Mouse (Mus musculus): Measurements from ENCODE around the gene Pced1b. TPM values are rescaled to one million over a fixed set of nuclear protein-coding genes. Genes with fewer than 3 reads are reported as not detected.
A peak's percentile ranks its signal among the peaks of the same experiment; 100 is the strongest.

The Pced1b gene
- total and polyA plus RNA-seq, 2 experiments = 0.92 to 5.6 TPM

- no peaks in the 10 kb centered on the region for H3K79me2 ChIP-seq (ENCODE audit: control insufficient read depth, insufficient read depth, low read length)
- no peak overlapping the region for H3K9ac ChIP-seq (ENCODE audit: low read depth, low read length)
- WGBS = 88% methylated on average over 21 of the region's 21 CpGs
- no peak overlapping the region for H3K27ac ChIP-seq (replicated peaks; ENCODE audit: insufficient read depth, low read depth, low read length)
- no peak for DNase-seq (ENCODE audit: extremely low read depth, low read depth, low spot score)
- TF ChIP-seq CTCF (IDR thresholded peaks at IDR 0.05; ENCODE audit: low read depth, low read length) (no peak), POLR2A (IDR thresholded peaks at IDR 0.05; ENCODE audit: extremely low read depth, insufficient read depth, low read length) (no peak)
- H3K4me1 ChIP-seq (ENCODE audit: control insufficient read depth, insufficient read depth, low read length) = no peaks in the 10 kb centered on the region
- H3K27me3 ChIP-seq (ENCODE audit: control insufficient read depth, insufficient read depth, low read length) = no peaks in the 10 kb centered on the region
- H3K4me3 ChIP-seq (ENCODE audit: insufficient read depth, low read depth, low read length) = no peak overlapping the region
- H3K36me3 ChIP-seq (ENCODE audit: control insufficient read depth, insufficient read depth, low read length) = no peaks in the 10 kb centered on the region
These were observed 71.6 kb downstream of the Pced1b start for GRCm38 (mm10) chr15:97318365-97319001.

- no peak for DNase-seq (ENCODE audit: extremely low read depth, low read depth, low spot score)
- H3K79me2 ChIP-seq (ENCODE audit: control insufficient read depth, insufficient read depth, low read length) = no peaks in the 10 kb centered on the region
- H3K27me3 ChIP-seq (ENCODE audit: control insufficient read depth, insufficient read depth, low read length) = no peaks in the 10 kb centered on the region
- H3K4me1 ChIP-seq (ENCODE audit: control insufficient read depth, insufficient read depth, low read length) = no peaks in the 10 kb centered on the region
- H3K9ac ChIP-seq (ENCODE audit: low read depth, low read length) = no peak overlapping the region
- TF ChIP-seq CTCF (IDR thresholded peaks at IDR 0.05; ENCODE audit: low read depth, low read length) (no peak), POLR2A (IDR thresholded peaks at IDR 0.05; ENCODE audit: extremely low read depth, insufficient read depth, low read length) (no peak)
- no peak overlapping the region for H3K27ac ChIP-seq (replicated peaks; ENCODE audit: insufficient read depth, low read depth, low read length)
- no peaks in the 10 kb centered on the region for H3K36me3 ChIP-seq (ENCODE audit: control insufficient read depth, insufficient read depth, low read length)
- no peak overlapping the region for H3K4me3 ChIP-seq (ENCODE audit: insufficient read depth, low read depth, low read length)
- 93% methylated on average over 5 of the region's 5 CpGs for WGBS
These were observed 75.9 kb downstream of the Pced1b start for GRCm38 (mm10) chr15:97322821-97323220.

GRCm38 (mm10) chr15:97323466-97323865, 76.6 kb downstream of the Pced1b start:
- no peak overlapping the region for H3K27ac ChIP-seq (replicated peaks; ENCODE audit: insufficient read depth, low read depth, low read length)
- no peaks in the 10 kb centered on the region for H3K4me1 ChIP-seq (ENCODE audit: control insufficient read depth, insufficient read depth, low read length)
- H3K9ac ChIP-seq (ENCODE audit: low read depth, low read length) = no peak overlapping the region
- peak; percentile 58 for DNase-seq (ENCODE audit: extremely low read depth, low read depth, low spot score)
- WGBS = 68% methylated on average over 24 of the region's 24 CpGs
- H3K4me3 ChIP-seq (ENCODE audit: insufficient read depth, low read depth, low read length) = peak overlapping the region; percentile 40; the same call in 1 of the 2 replicates
- no peaks in the 10 kb centered on the region for H3K27me3 ChIP-seq (ENCODE audit: control insufficient read depth, insufficient read depth, low read length)
- H3K79me2 ChIP-seq (ENCODE audit: control insufficient read depth, insufficient read depth, low read length) = no peaks in the 10 kb centered on the region
- TF ChIP-seq CTCF (IDR thresholded peaks at IDR 0.05; ENCODE audit: low read depth, low read length) (no peak), POLR2A (IDR thresholded peaks at IDR 0.05; ENCODE audit: extremely low read depth, insufficient read depth, low read length) (no peak)
- no peaks in the 10 kb centered on the region for H3K36me3 ChIP-seq (ENCODE audit: control insufficient read depth, insufficient read depth, low read length)

DNA sequence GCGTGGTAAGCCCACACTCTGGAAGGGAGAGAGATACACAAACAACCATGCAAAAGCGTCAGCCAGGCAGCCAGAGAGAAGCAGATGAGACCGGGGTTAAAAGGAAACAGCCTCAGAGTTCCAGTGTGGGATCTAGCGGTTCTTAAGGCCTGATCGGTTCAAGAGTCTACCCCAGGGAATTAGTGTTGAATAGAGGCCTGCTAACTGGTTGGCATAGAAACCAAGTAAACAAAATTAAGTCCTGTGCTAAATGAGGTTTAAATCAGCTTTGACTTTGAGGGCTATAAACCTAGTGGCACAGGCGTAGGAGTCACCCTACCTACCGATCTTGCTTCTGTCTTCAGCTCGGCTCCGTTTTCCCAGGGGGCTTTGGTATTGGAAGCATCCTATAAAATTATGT, 77.4 kb downstream of the Pced1b start:
- H3K27ac ChIP-seq (replicated peaks; ENCODE audit: insufficient read depth, low read depth, low read length) = no peak overlapping the region
- H3K27me3 ChIP-seq (ENCODE audit: control insufficient read depth, insufficient read depth, low read length) = no peaks in the 10 kb centered on the region
- H3K4me1 ChIP-seq (ENCODE audit: control insufficient read depth, insufficient read depth, low read length) = no peaks in the 10 kb centered on the region
- no peaks in the 10 kb centered on the region for H3K79me2 ChIP-seq (ENCODE audit: control insufficient read depth, insufficient read depth, low read length)
- 90% methylated on average over 9 of the region's 9 CpGs for WGBS
- H3K36me3 ChIP-seq (ENCODE audit: control insufficient read depth, insufficient read depth, low read length) = no peaks in the 10 kb centered on the region
- H3K9ac ChIP-seq (ENCODE audit: low read depth, low read length) = no peak overlapping the region
- DNase-seq (ENCODE audit: extremely low read depth, low read depth, low spot score) = no peak
- TF ChIP-seq CTCF (IDR thresholded peaks at IDR 0.05; ENCODE audit: low read depth, low read length) = no peak
- no peak for TF ChIP-seq POLR2A (IDR thresholded peaks at IDR 0.05; ENCODE audit: extremely low read depth, insufficient read depth, low read length)
- no peak overlapping the region for H3K4me3 ChIP-seq (ENCODE audit: insufficient read depth, low read depth, low read length)

DNA sequence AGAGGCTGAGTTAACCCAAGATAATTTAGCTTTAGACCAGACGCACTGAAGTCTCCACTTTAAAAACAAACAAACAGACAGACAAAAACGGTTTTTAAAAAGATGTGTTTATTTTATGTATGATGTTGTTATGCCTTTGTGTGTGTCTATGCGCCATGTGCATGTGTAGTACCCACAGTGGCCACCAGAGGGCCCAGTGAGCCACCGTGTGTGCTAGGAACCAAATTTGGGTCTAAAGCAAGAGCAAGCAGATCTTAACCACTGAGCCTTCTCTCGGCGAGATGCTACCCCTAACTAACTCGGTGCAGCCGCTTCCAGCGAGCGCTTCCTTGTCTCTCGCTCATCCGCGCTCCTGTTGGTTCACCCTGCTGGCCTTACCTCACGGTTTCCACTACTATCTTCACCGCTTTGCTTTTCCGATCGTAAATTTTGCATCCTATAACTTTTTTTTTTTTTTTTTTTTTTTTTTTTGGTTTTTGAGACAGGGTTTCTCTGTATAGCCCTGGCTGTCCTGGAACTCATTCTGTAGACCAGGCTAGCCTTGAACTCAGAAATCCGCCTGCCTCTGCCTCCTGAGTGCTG, 80.7 kb downstream of the Pced1b start:
- WGBS = 81% methylated on average over 18 of the region's 18 CpGs
- no peaks in the 10 kb centered on the region for H3K4me1 ChIP-seq (ENCODE audit: control insufficient read depth, insufficient read depth, low read length)
- H3K4me3 ChIP-seq (ENCODE audit: insufficient read depth, low read depth, low read length) = no peak overlapping the region
- no peaks in the 10 kb centered on the region for H3K36me3 ChIP-seq (ENCODE audit: control insufficient read depth, insufficient read depth, low read length)
- H3K27ac ChIP-seq (replicated peaks; ENCODE audit: insufficient read depth, low read depth, low read length) = no peak overlapping the region
- TF ChIP-seq POLR2A (IDR thresholded peaks at IDR 0.05; ENCODE audit: extremely low read depth, insufficient read depth, low read length) (no peak), CTCF (IDR thresholded peaks at IDR 0.05; ENCODE audit: low read depth, low read length) (peak; percentile 85)
- H3K9ac ChIP-seq (ENCODE audit: low read depth, low read length) = no peak overlapping the region
- no peak for DNase-seq (ENCODE audit: extremely low read depth, low read depth, low spot score)
- no peaks in the 10 kb centered on the region for H3K27me3 ChIP-seq (ENCODE audit: control insufficient read depth, insufficient read depth, low read length)
- no peaks in the 10 kb centered on the region for H3K79me2 ChIP-seq (ENCODE audit: control insufficient read depth, insufficient read depth, low read length)

GRCm38 (mm10) chr15:97332582-97332981, 85.7 kb downstream of the Pced1b start:
- H3K4me1 ChIP-seq (ENCODE audit: control insufficient read depth, insufficient read depth, low read length) = no peaks in the 10 kb centered on the region
- WGBS = 86% methylated on average over 9 of the region's 9 CpGs
- H3K9ac ChIP-seq (ENCODE audit: low read depth, low read length) = no peak overlapping the region
- H3K79me2 ChIP-seq (ENCODE audit: control insufficient read depth, insufficient read depth, low read length) = no peaks in the 10 kb centered on the region
- no peaks in the 10 kb centered on the region for H3K36me3 ChIP-seq (ENCODE audit: control insufficient read depth, insufficient read depth, low read length)
- TF ChIP-seq POLR2A (IDR thresholded peaks at IDR 0.05; ENCODE audit: extremely low read depth, insufficient read depth, low read length) (no peak), CTCF (IDR thresholded peaks at IDR 0.05; ENCODE audit: low read depth, low read length) (no peak)
- no peak overlapping the region for H3K27ac ChIP-seq (replicated peaks; ENCODE audit: insufficient read depth, low read depth, low read length)
- H3K4me3 ChIP-seq (ENCODE audit: insufficient read depth, low read depth, low read length) = no peak overlapping the region
- no peak for DNase-seq (ENCODE audit: extremely low read depth, low read depth, low spot score)
- no peaks in the 10 kb centered on the region for H3K27me3 ChIP-seq (ENCODE audit: control insufficient read depth, insufficient read depth, low read length)
